Mouse (Mus musculus) spleen, postnatal 36 days (tissue): ENCODE results near the gene Fam183b.
"Not testable (repeated sequence)": the region's sequence is repeated elsewhere in the genome, so short reads cannot be mapped to it uniquely, and the experiment has no call there.

Experiments used
- DNase-seq, 2 experiments: peaks; one replicate each; pipeline ENCODE4 v3.0.0; 2022; ENCODE audit warnings: low spot score in 2 of 2, mixed read lengths in 1 of 2

Gene Fam183b

GRCm38 (mm10) chr11:58772888-58773287 is 28.9 kb downstream of the Fam183b start, which contains the start of gene Olfr315:
Olfr315 (plus strand) TSS chr11:58773188.
- no peak for DNase-seq

- no peak for DNase-seq
Measured at GRCm38 (mm10) chr11:58752434-58752833, 49.3 kb downstream of the Fam183b start, which contains the start of gene Olfr316. Olfr316 (plus strand) TSS chr11:58752734.

- not testable (repeated sequence) for DNase-seq
Measured at GRCm38 (mm10) chr11:58751096-58751495, 50.7 kb downstream of the Fam183b start.
